Mouse (Mus musculus) liver, embryonic 13.5 days (tissue): ENCODE data around the gene Sel1l. TPM values are rescaled to one million over a fixed set of nuclear protein-coding genes. Genes with fewer than 3 reads are reported as not detected.

Experiments
- ATAC-seq: fragments of 200-750 bp; cut with Nextera tagmentation; 2 replicates; pipeline ENCODE4 v1.8.0; 2017; ENCODE audit warnings: low read depth, mild to moderate bottlenecking, moderate number of reproducible peaks, moderate library complexity
- DNase-seq: peaks from one replicate; pipeline ENCODE4 v3.0.0; 2022
- H3K27ac ChIP-seq: fragments of 300-500 bp; sonication (generic); 2 replicates; pipeline ENCODE4 v1.5.1; 2015; ENCODE audit warnings: moderate library complexity, mild to moderate bottlenecking, inconsistent platforms
- H3K27me3 ChIP-seq: fragments of 300-500 bp; sonication (generic); 2 replicates; pipeline ENCODE4 v1.6.1; 2015; ENCODE audit warnings: mild to moderate bottlenecking, inconsistent platforms
- H3K36me3 ChIP-seq: fragments of 300-500 bp; sonication (generic); 2 replicates; pipeline ENCODE4 v1.6.1; 2015; ENCODE audit warnings: mild to moderate bottlenecking, inconsistent platforms
- H3K4me1 ChIP-seq: fragments of 300-500 bp; sonication (generic); replicated peaks from 2 replicates; pipeline ENCODE4 v1.6.1; 2015; ENCODE audit warnings: inconsistent platforms
- H3K4me2 ChIP-seq: fragments of 300-500 bp; sonication (generic); 2 replicates; pipeline ENCODE4 v1.6.1; 2015; ENCODE audit warnings: inconsistent platforms, mild to moderate bottlenecking, moderate library complexity
- H3K4me3 ChIP-seq: fragments of 300-500 bp; sonication (generic); replicated peaks from 2 replicates; pipeline ENCODE4 v1.5.1; 2015; ENCODE audit warnings: mild to moderate bottlenecking, inconsistent platforms
- H3K9ac ChIP-seq: fragments of 300-500 bp; sonication (generic); 2 replicates; pipeline ENCODE4 v1.6.1; 2015; ENCODE audit warnings: mild to moderate bottlenecking, inconsistent platforms
- H3K9me3 ChIP-seq: fragments of 300-500 bp; sonication (generic); replicated peaks from 2 replicates; pipeline ENCODE4 v1.6.1; 2016; ENCODE audit warnings: inconsistent platforms
- WGBS: fragments of 180-500 bp; shearing (Covaris S2); methylation state at CpG from one replicate; pipeline ENCODE4 v1.1.7; 2015; ENCODE audit not compliant: insufficient replicate concordance; 5-methylcytosine and 5-hydroxymethylcytosine counted together
- polyA plus RNA-seq: library from polyadenylated mRNA; unstranded; fragments of >200 nt; fragmentation: Nextera tagmentation; extraction: Ambion mirVana; gene quantifications from 2 replicates; pipeline ENCODE4 v1.2.1, GENCODE M21; 2015

Gene Sel1l
- 34.5 and 43.0 TPM in 2 replicates for polyA plus RNA-seq

GRCm38 (mm10) chr12:91849045-91849467, at the start of gene Sel1l:
Gene Sel1l, minus strand, starts transcription at chr12:91849157.
- Histone ChIP-seq H3K9me3 (no peaks in the 10 kb centered on the region), H3K4me1 (peaks cover 43% of the 10 kb centered on the region), H3K36me3 (peaks cover 2% of the 10 kb centered on the region; the same call in 1 of the 2 replicates), H3K4me3 (peak within 1 kb of the TSS; percentile 90), H3K27me3 (no peaks in the 10 kb centered on the region), H3K4me2 (peak within 1 kb of the TSS; percentile 95), H3K9ac (peak within 1 kb of the TSS; percentile 92), H3K27ac (peak within 1 kb of the TSS; percentile 83)
- peak; percentile 99 for DNase-seq
- ATAC-seq: peak; percentile 99
- under 1% methylated on average over 35 of the region's 35 CpGs for WGBS

GRCm38 (mm10) chr12:91892622-91893560, 43.9 kb upstream of the Sel1l start:
- WGBS: 57% methylated on average over 9 of the region's 9 CpGs
- Histone ChIP-seq H3K27me3 (no peaks in the 10 kb centered on the region), H3K4me3 (no peak overlapping the region), H3K27ac (no peak overlapping the region), H3K9ac (no peak overlapping the region), H3K4me2 (no peak overlapping the region), H3K4me1 (no peaks in the 10 kb centered on the region), H3K36me3 (no peaks in the 10 kb centered on the region), H3K9me3 (no peaks in the 10 kb centered on the region)
- no peak for ATAC-seq
- DNase-seq: no peak

DNA sequence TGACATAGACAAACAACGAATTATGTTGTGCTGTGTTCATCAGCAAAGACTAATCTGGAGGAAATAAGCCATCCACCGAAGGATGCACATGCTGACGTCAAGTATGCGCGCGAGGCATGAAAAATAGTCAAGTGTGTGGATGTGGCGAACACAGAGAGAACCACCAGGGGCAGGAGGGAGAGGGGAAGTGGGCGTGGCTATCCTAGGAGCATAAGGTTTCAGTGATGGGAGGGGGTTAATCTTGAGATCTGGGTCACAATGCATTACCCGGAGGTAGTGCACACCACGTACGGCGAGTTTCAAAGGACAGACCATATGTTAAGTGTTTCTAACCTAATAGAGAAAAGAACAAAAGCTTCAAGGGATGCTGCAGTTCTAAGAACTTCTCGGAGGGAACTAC, 31.5 kb upstream of the Sel1l start:
- H3K4me1 ChIP-seq: no peaks in the 10 kb centered on the region
- no peak overlapping the region for H3K4me3 ChIP-seq
- DNase-seq (no peak), ATAC-seq (no peak)
- no peaks in the 10 kb centered on the region for H3K36me3 ChIP-seq
- H3K27me3 ChIP-seq: no peaks in the 10 kb centered on the region
- H3K27ac ChIP-seq: no peak overlapping the region
- 60% methylated on average over 13 of the region's 13 CpGs for WGBS
- H3K9me3 ChIP-seq: no peaks in the 10 kb centered on the region
- H3K9ac ChIP-seq: no peak overlapping the region
- no peak overlapping the region for H3K4me2 ChIP-seq

- 61% methylated on average over 8 of the region's 8 CpGs for WGBS
These were observed 29.9 kb upstream of the Sel1l start for GRCm38 (mm10) chr12:91878912-91879250.

GRCm38 (mm10) chr12:91878056-91878911, 29.3 kb upstream of the Sel1l start:
- WGBS: 54% methylated on average over 21 of the region's 21 CpGs

More at GRCm38 (mm10) chr12:91878912-91879250, 29.9 kb upstream of the Sel1l start:
- ATAC-seq (no peak), DNase-seq (no peak)
- no peak overlapping the region for H3K4me2 ChIP-seq
- no peaks in the 10 kb centered on the region for H3K4me1 ChIP-seq
- no peak overlapping the region for H3K9ac ChIP-seq
- no peaks in the 10 kb centered on the region for H3K9me3 ChIP-seq
- H3K27ac ChIP-seq: no peak overlapping the region
- no peak overlapping the region for H3K4me3 ChIP-seq
- H3K36me3 ChIP-seq: no peaks in the 10 kb centered on the region
- H3K27me3 ChIP-seq: no peaks in the 10 kb centered on the region

GRCm38 (mm10) chr12:91877646-91878045, 28.7 kb upstream of the Sel1l start:
- H3K9me3 ChIP-seq: no peaks in the 10 kb centered on the region
- no peak overlapping the region for H3K4me2 ChIP-seq
- ATAC-seq (no peak), DNase-seq (no peak)
- H3K4me1 ChIP-seq: no peaks in the 10 kb centered on the region
- no peaks in the 10 kb centered on the region for H3K36me3 ChIP-seq
- H3K4me3 ChIP-seq: no peak overlapping the region
- no peak overlapping the region for H3K9ac ChIP-seq
- WGBS: 44% methylated on average over 5 of the region's 5 CpGs
- H3K27ac ChIP-seq: no peak overlapping the region
- H3K27me3 ChIP-seq: no peaks in the 10 kb centered on the region

More at GRCm38 (mm10) chr12:91878056-91878911, 29.3 kb upstream of the Sel1l start:
- H3K9me3 ChIP-seq: no peaks in the 10 kb centered on the region
- H3K36me3 ChIP-seq: no peaks in the 10 kb centered on the region
- no peak overlapping the region for H3K4me3 ChIP-seq
- no peak overlapping the region for H3K9ac ChIP-seq
- DNase-seq: no peak
- no peak for ATAC-seq
- no peak overlapping the region for H3K27ac ChIP-seq
- no peaks in the 10 kb centered on the region for H3K27me3 ChIP-seq
- H3K4me1 ChIP-seq: no peaks in the 10 kb centered on the region
- H3K4me2 ChIP-seq: no peak overlapping the region

- H3K4me3 ChIP-seq: no peak overlapping the region
- ATAC-seq: no peak
- no peaks in the 10 kb centered on the region for H3K9me3 ChIP-seq
- 77% methylated on average over 11 of the region's 11 CpGs for WGBS
- no peak for DNase-seq
- no peak overlapping the region for H3K4me2 ChIP-seq
- no peaks in the 10 kb centered on the region for H3K4me1 ChIP-seq
- H3K36me3 ChIP-seq: no peaks in the 10 kb centered on the region
- no peak overlapping the region for H3K27ac ChIP-seq
- H3K27me3 ChIP-seq: no peaks in the 10 kb centered on the region
- H3K9ac ChIP-seq: no peak overlapping the region
These were observed 21.7 kb upstream of the Sel1l start for GRCm38 (mm10) chr12:91870671-91871070.

GRCm38 (mm10) chr12:91869352-91869751, 20.4 kb upstream of the Sel1l start:
- Histone ChIP-seq H3K4me3 (no peak overlapping the region), H3K4me2 (no peak overlapping the region), H3K9ac (no peak overlapping the region), H3K9me3 (no peaks in the 10 kb centered on the region), H3K27me3 (no peaks in the 10 kb centered on the region), H3K36me3 (no peaks in the 10 kb centered on the region), H3K27ac (no peak overlapping the region), H3K4me1 (no peaks in the 10 kb centered on the region)
- WGBS: 61% methylated on average over 4 of the region's 4 CpGs
- ATAC-seq: no peak
- DNase-seq: no peak

DNA sequence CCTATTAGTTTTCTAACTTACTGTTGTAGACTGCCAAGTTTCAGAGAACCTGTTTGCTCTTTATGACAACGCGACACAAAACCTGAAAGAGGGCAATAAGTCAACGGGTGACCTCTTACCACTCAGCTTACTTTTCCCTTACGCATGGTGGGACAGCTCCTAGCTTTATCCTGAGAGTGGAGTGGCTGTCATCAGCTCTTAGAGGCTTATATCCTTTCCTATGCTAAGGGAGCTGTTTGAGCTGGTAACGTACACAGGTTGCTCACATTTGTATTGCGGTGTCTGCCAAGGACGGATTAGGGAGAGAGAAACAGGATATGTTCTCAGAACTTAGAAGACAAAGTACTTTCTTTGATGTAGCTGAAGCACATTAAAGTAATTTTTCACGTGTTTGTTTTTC, 5.4 kb upstream of the Sel1l start:
- H3K27me3 ChIP-seq: no peaks in the 10 kb centered on the region
- H3K9me3 ChIP-seq: no peaks in the 10 kb centered on the region
- H3K4me2 ChIP-seq: no peak overlapping the region
- no peak overlapping the region for H3K27ac ChIP-seq
- 61% methylated on average over 8 of the region's 8 CpGs for WGBS
- H3K9ac ChIP-seq: no peak overlapping the region
- no peak for DNase-seq
- no peak for ATAC-seq
- no peak overlapping the region for H3K4me3 ChIP-seq
- H3K4me1 ChIP-seq: peaks cover 4% of the 10 kb centered on the region; the same call in 1 of the 2 replicates
- no peaks in the 10 kb centered on the region for H3K36me3 ChIP-seq

- Histone ChIP-seq H3K9me3 (no peaks in the 10 kb centered on the region), H3K4me3 (peak overlapping the region; percentile 90), H3K4me1 (peaks cover 47% of the 10 kb centered on the region), H3K4me2 (peak overlapping the region; percentile 95), H3K27me3 (no peaks in the 10 kb centered on the region), H3K27ac (peak overlapping the region; percentile 83), H3K36me3 (peaks cover 6% of the 10 kb centered on the region), H3K9ac (peak overlapping the region; percentile 92)
- 3% methylated on average over 33 of the region's 33 CpGs for WGBS
- DNase-seq: no peak
- peak; percentile 55 for ATAC-seq
These were observed 438 bp downstream of the Sel1l start for GRCm38 (mm10) chr12:91848394-91849044.

DNA sequence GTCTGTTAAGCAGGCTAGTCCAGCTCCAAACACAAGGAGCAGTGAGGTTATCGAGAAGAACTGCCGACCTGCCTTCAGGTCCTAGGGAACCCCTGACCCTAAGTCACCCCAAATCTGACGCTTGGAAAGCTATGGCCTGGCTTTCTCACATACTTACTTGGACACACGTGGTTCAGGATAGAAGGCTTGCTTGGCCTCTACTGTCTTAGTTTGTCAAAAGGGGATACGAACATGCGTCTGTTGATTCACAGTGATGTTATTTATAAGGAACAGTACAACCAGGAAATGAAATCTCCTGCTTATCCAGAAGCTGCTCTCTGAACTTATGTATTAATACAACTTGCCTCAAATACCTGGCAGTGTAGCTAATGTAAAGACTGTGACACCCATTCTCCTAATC, 2.9 kb downstream of the Sel1l start:
- H3K4me1 ChIP-seq: peaks cover 47% of the 10 kb centered on the region

More for the DNA sequence above, 2.9 kb downstream of the Sel1l start:
- DNase-seq (no peak), ATAC-seq (no peak)
- H3K9ac ChIP-seq: no peak overlapping the region
- peaks cover 24% of the 10 kb centered on the region for H3K36me3 ChIP-seq
- 83% methylated on average over 6 of the region's 6 CpGs for WGBS
- no peak overlapping the region for H3K27ac ChIP-seq
- H3K27me3 ChIP-seq: no peaks in the 10 kb centered on the region
- no peak overlapping the region for H3K4me3 ChIP-seq
- H3K4me2 ChIP-seq: no peak overlapping the region
- H3K9me3 ChIP-seq: no peaks in the 10 kb centered on the region
